Mouse (Mus musculus): ENCODE measurements around the gene Xrcc1. TPM values are rescaled to one million over a fixed set of nuclear protein-coding genes. Genes with fewer than 3 reads are reported as not detected.
A peak's percentile ranks its signal among the peaks of the same experiment; 100 is the strongest.
"Not testable (repeated sequence)": the region's sequence is repeated elsewhere in the genome, so short reads cannot be mapped to it uniquely, and the experiment has no call there.

Xrcc1 gene
- polyA plus RNA-seq, 1 experiment = 29.0 TPM

DNA sequence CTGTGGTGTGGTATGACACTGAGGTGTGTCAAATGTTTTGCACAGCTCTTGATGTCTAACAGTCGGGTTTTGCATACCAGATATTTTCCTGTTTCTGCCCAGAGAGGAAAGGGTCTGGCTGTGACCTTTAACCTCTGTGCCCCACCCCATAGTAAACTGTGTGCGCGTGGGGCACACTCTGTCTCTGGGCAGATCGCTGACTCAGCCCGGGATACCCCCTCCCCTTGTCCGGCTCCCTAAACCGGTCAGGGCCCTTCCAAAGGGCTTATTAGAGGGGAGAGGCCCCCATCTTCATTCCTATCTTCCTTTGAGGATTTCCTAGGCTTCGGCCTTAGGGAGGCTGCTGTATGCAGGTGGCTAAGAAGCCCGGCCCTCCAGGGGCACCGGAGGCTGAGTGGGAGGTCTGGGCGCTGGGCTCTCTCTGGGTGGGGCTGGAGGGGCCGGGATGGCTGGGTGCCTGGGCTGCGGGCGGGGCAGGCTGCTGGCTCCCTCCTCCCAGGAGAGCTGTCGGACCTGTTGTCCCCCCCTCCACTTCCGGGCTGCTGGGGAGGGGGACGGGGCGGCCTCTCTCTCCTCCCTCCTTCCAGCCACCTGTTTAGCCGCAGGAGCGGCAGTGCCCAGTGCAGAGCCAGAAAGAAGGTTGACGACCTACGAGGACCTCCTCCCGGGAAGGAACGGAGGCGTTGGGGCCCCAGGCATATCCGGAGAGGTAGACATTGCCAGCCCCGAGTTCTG, 64.2 kb downstream of the Xrcc1 start, which contains the start of gene Phldb3:
Gene Phldb3 (plus strand): TSS at position 620 of the 735 bp plus-strand sequence.
- TF ChIP-seq CTCF (conservative IDR thresholded peaks at IDR 0.05; ENCODE audit: insufficient read depth, insufficient read length, low read depth, low read length) = no peak
- no peak for TF ChIP-seq POLR2A (IDR thresholded peaks at IDR 0.05; ENCODE audit: low read depth, low read length)
- H3K4me3 ChIP-seq (ENCODE audit: insufficient read depth, low read depth, low read length) = peak within 1 kb of the TSS; percentile 96
- no peaks in the 10 kb centered on the region for H3K27me3 ChIP-seq (replicated peaks; ENCODE audit: control insufficient read depth, insufficient read depth, low read length)
- no peaks in the 10 kb centered on the region for H3K36me3 ChIP-seq (ENCODE audit: control insufficient read depth, insufficient read depth, low read length)
- peak within 1 kb of the TSS; percentile 53; the same call in 1 of the 2 replicates for H3K27ac ChIP-seq (ENCODE audit: insufficient read depth, low read depth, low read length)
- H3K4me1 ChIP-seq (ENCODE audit: control insufficient read depth, insufficient read depth, low read length) = peaks cover 4% of the 10 kb centered on the region; the same call in 1 of the 2 replicates
- DNase-seq = peak; percentile 67
- WGBS = 6% methylated on average over 27 of the region's 27 CpGs

DNA sequence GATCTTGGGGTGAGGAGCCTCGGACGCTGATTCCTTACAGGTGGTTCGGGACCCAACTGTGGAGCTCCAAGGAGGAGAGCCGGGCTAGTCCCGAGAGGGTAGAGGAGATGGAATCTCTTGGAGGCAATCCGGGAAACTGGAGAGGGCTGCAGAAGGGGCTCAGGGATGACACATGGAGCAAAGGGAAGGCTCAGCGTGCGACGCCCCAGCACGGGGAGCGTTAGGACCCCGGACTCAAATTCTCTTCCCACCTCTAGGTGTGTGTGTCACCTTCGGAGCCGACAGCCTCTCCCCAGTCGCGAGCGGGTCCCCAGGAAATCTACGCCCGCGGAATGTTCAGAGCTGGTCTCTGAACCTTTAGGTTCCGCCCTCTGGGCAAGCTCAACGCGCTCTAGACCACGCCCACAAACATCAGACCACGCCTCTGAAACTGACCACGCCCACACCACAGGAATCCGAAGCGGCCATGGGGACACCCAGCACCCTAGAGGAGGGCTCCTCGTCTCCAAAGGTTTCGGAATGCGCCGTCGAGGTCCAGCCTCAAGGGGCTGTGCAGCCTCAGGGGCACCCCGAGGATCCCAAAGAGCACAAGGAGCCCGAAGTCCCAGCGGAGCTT, 64.9 kb downstream of the Xrcc1 start:
- TF ChIP-seq POLR2A (IDR thresholded peaks at IDR 0.05; ENCODE audit: low read depth, low read length) (peak; percentile 46), CTCF (conservative IDR thresholded peaks at IDR 0.05; ENCODE audit: insufficient read depth, insufficient read length, low read depth, low read length) (no peak)
- Histone ChIP-seq H3K4me3 (ENCODE audit: insufficient read depth, low read depth, low read length) (peak overlapping the region; percentile 96), H3K27me3 (replicated peaks; ENCODE audit: control insufficient read depth, insufficient read depth, low read length) (no peaks in the 10 kb centered on the region), H3K27ac (ENCODE audit: insufficient read depth, low read depth, low read length) (peak overlapping the region; percentile 53; the same call in 1 of the 2 replicates), H3K4me1 (ENCODE audit: control insufficient read depth, insufficient read depth, low read length) (peaks cover 4% of the 10 kb centered on the region; the same call in 1 of the 2 replicates), H3K36me3 (ENCODE audit: control insufficient read depth, insufficient read depth, low read length) (no peaks in the 10 kb centered on the region)
- WGBS = under 1% methylated on average over 36 of the region's 36 CpGs
- DNase-seq = peak; percentile 96

GRCm38 (mm10) chr7:24611709-24612108, 65.6 kb downstream of the Xrcc1 start:
- H3K4me1 ChIP-seq (ENCODE audit: control insufficient read depth, insufficient read depth, low read length) = peaks cover 4% of the 10 kb centered on the region; the same call in 1 of the 2 replicates
- H3K36me3 ChIP-seq (ENCODE audit: control insufficient read depth, insufficient read depth, low read length) = no peaks in the 10 kb centered on the region
- no peak for DNase-seq
- H3K4me3 ChIP-seq (ENCODE audit: insufficient read depth, low read depth, low read length) = peak overlapping the region; percentile 96
- no peak for TF ChIP-seq CTCF (conservative IDR thresholded peaks at IDR 0.05; ENCODE audit: insufficient read depth, insufficient read length, low read depth, low read length)
- TF ChIP-seq POLR2A (IDR thresholded peaks at IDR 0.05; ENCODE audit: low read depth, low read length) = no peak
- no peak overlapping the region for H3K27ac ChIP-seq (ENCODE audit: insufficient read depth, low read depth, low read length)
- WGBS = 25% methylated on average over 7 of the region's 7 CpGs
- no peaks in the 10 kb centered on the region for H3K27me3 ChIP-seq (replicated peaks; ENCODE audit: control insufficient read depth, insufficient read depth, low read length)

DNA sequence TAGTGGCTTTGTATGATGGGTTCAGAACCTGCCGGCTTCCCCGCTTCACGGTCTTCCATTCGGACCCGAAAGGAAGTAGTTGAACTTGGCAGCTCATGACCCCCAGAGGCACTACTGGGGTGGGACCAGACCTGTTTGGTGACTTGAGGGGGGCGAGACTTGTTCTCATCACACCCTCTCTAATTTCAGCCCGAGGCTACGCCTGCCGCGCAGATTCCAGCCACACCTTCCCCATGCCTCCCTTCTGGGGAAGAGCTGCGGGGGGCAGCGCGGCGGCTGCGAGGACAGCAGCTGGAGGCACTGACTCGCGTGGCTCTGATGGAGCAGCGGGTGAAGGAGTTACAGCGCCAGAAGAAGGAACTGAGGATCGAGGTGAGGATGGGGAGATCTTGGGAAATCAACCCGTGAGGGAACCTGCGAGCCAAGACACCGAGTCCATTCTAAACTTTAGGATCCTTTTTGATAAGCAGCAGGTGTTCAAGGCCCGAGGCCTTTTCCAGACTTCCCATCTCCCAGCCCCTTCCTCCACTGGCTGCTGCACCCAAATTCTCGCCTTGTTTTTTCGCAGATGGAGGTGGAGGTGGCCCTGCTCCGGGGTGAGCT, 66.3 kb downstream of the Xrcc1 start:
- Histone ChIP-seq H3K4me1 (ENCODE audit: control insufficient read depth, insufficient read depth, low read length) (peaks cover 4% of the 10 kb centered on the region; the same call in 1 of the 2 replicates), H3K27me3 (replicated peaks; ENCODE audit: control insufficient read depth, insufficient read depth, low read length) (no peaks in the 10 kb centered on the region), H3K36me3 (ENCODE audit: control insufficient read depth, insufficient read depth, low read length) (no peaks in the 10 kb centered on the region), H3K4me3 (ENCODE audit: insufficient read depth, low read depth, low read length) (no peak overlapping the region), H3K27ac (ENCODE audit: insufficient read depth, low read depth, low read length) (no peak overlapping the region)
- no peak for TF ChIP-seq POLR2A (IDR thresholded peaks at IDR 0.05; ENCODE audit: low read depth, low read length)
- no peak for TF ChIP-seq CTCF (conservative IDR thresholded peaks at IDR 0.05; ENCODE audit: insufficient read depth, insufficient read length, low read depth, low read length)
- WGBS = 49% methylated on average over 27 of the region's 27 CpGs
- no peak for DNase-seq

- WGBS = 85% methylated on average over 13 of the region's 13 CpGs
- TF ChIP-seq CTCF (conservative IDR thresholded peaks at IDR 0.05; ENCODE audit: insufficient read depth, insufficient read length, low read depth, low read length) (no peak), POLR2A (IDR thresholded peaks at IDR 0.05; ENCODE audit: low read depth, low read length) (no peak)
- Histone ChIP-seq H3K27me3 (replicated peaks; ENCODE audit: control insufficient read depth, insufficient read depth, low read length) (no peaks in the 10 kb centered on the region), H3K36me3 (ENCODE audit: control insufficient read depth, insufficient read depth, low read length) (no peaks in the 10 kb centered on the region), H3K27ac (ENCODE audit: insufficient read depth, low read depth, low read length) (no peak overlapping the region), H3K4me3 (ENCODE audit: insufficient read depth, low read depth, low read length) (no peak overlapping the region), H3K4me1 (ENCODE audit: control insufficient read depth, insufficient read depth, low read length) (no peaks in the 10 kb centered on the region)
- no peak for DNase-seq
Observed at GRCm38 (mm10) chr7:24614816-24615215, 68.7 kb downstream of the Xrcc1 start.

DNA sequence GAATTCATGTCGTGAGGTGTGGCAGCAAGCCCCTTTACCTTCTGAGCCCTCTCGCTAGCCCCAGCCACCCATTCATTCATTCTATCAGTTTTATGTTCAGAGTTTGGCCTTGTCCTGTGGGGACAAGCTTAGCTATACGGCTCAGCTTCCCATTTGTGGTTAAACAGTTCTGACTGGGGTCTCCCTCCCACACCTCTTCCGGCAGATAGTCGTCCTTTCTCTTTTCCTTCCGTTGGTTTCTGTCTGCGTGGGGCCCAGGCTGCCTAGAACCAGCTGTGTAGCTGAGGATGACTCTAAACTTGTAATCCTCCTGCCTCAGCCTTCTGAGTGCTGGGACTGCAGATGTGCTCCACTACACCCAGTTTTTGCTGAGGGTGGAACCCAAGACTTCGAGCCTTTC, 71.7 kb downstream of the Xrcc1 start:
- no peaks in the 10 kb centered on the region for H3K36me3 ChIP-seq (ENCODE audit: control insufficient read depth, insufficient read depth, low read length)
- no peak for TF ChIP-seq CTCF (conservative IDR thresholded peaks at IDR 0.05; ENCODE audit: insufficient read depth, insufficient read length, low read depth, low read length)
- TF ChIP-seq POLR2A (IDR thresholded peaks at IDR 0.05; ENCODE audit: low read depth, low read length) = no peak
- H3K4me1 ChIP-seq (ENCODE audit: control insufficient read depth, insufficient read depth, low read length) = no peaks in the 10 kb centered on the region
- no peak overlapping the region for H3K4me3 ChIP-seq (ENCODE audit: insufficient read depth, low read depth, low read length)
- 80% methylated on average over 8 of the region's 8 CpGs for WGBS
- no peak overlapping the region for H3K27ac ChIP-seq (ENCODE audit: insufficient read depth, low read depth, low read length)
- no peaks in the 10 kb centered on the region for H3K27me3 ChIP-seq (replicated peaks; ENCODE audit: control insufficient read depth, insufficient read depth, low read length)
- no peak for DNase-seq

DNA sequence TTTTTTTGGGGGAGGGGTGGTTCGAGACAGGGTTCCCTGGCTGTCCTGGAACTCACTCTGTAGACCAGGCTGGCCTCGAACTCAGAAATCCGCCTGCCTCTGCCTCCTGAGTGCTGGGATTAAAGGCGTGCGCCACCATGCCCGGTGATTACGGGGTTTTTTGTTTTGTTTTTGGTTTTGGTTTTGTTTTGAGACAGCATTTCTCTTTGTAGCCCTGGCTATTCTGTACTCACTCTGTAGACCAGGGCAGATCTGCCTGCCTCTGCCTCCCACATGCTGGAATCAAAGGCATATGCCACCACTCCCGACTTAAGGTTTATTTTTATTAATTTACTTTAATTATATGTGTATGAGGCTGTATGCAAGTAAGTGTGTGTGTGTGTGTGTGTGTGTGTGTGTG, 72.3 kb downstream of the Xrcc1 start:
- not testable (repeated sequence) for DNase-seq; H3K27ac ChIP-seq (ENCODE audit: insufficient read depth, low read depth, low read length); H3K36me3 ChIP-seq (ENCODE audit: control insufficient read depth, insufficient read depth, low read length); H3K4me3 ChIP-seq (ENCODE audit: insufficient read depth, low read depth, low read length); H3K27me3 ChIP-seq (replicated peaks; ENCODE audit: control insufficient read depth, insufficient read depth, low read length); H3K4me1 ChIP-seq (ENCODE audit: control insufficient read depth, insufficient read depth, low read length)
- WGBS = 94% methylated on average over 8 of the region's 8 CpGs

All from kidney, adult 2 months (tissue).